8 mouse cellular contexts compared by ENCODE assay signal in genomic region chr5:121618592-121619513, GRCm38 (mm10). TPM values are rescaled to one million over a fixed set of nuclear protein-coding genes. Genes with fewer than 3 reads are reported as not detected.
A peak's percentile ranks its signal among the peaks of the same experiment; 100 is the strongest.
DNase-seq lines count a peak whose midpoint lies in the region; ATAC-seq and TF ChIP-seq lines count a peak whose summit lies in the region.

Gene Acad12, minus strand, starts transcription at chr5:121618938.

- peak within 1 kb of the TSS; percentile 82 for H3K27ac ChIP-seq in forebrain, embryonic 12.5 days
- peak within 1 kb of the TSS; percentile 89 for H3K27ac ChIP-seq in heart, embryonic 16.5 days (ENCODE audit: low read length)
- peak within 1 kb of the TSS; percentile 28 for H3K27ac ChIP-seq in liver, embryonic 14.5 days
- H3K27ac ChIP-seq in neural tube, embryonic 11.5 days (ENCODE audit: low read depth, low read length): peak within 1 kb of the TSS; percentile 71
- peak within 1 kb of the TSS; percentile 83 for H3K27ac ChIP-seq in stomach, embryonic 16.5 days (ENCODE audit: low read length)

- H3K4me1 ChIP-seq in E14TG2a.4 (replicated peaks; ENCODE audit: low read depth, low read length): peaks cover 19% of the 10 kb centered on the region
- H3K4me1 ChIP-seq in forebrain, embryonic 12.5 days: peaks cover 11% of the 10 kb centered on the region
- peaks cover 7% of the 10 kb centered on the region for H3K4me1 ChIP-seq in heart, embryonic 16.5 days (ENCODE audit: control insufficient read depth, insufficient read depth, low read length)
- H3K4me1 ChIP-seq in liver, embryonic 14.5 days (replicated peaks; ENCODE audit: control insufficient read depth in 2 of 2, insufficient read depth in 2 of 2, low read length in 1 of 2): peaks cover 0 to 9% of the 10 kb centered on the region in 2 experiments; a peak in 3 of 4 replicates
- H3K4me1 ChIP-seq in neural tube, embryonic 11.5 days (ENCODE audit: control insufficient read depth, insufficient read depth, low read length): no peaks in the 10 kb centered on the region
- H3K4me1 ChIP-seq in stomach, embryonic 16.5 days (ENCODE audit: control insufficient read depth, insufficient read depth, low read length): 0 out of 2 replicates have a peak, but pooled peaks cover 7% of the 10 kb centered on the region

- peak; percentile 73 for DNase-seq in c-Kit-positive CD71-positive TER-119-positive erythroid progenitor cells, embryonic 14.5 days (ENCODE audit: low spot score)
- peak; percentile 90 to 94 for DNase-seq in kidney, postnatal 25 days
- peak; percentile 60 to 66 (median 64) for DNase-seq in liver, embryonic 14.5 days (ENCODE audit: low read depth in 3 of 3, low spot score in 3 of 3)
- DNase-seq in neural tube, embryonic 11.5 days (ENCODE audit: low spot score): peak; percentile 92

- WGBS in forebrain, embryonic 12.5 days: 2% methylated on average over 54 of the region's 58 CpGs
- under 1% methylated on average over 53 of the region's 58 CpGs for WGBS in heart, embryonic 16.5 days
- WGBS in liver, embryonic 14.5 days (ENCODE audit: insufficient replicate concordance): 1% methylated on average over 42 of the region's 58 CpGs
- 2% methylated on average over 57 of the region's 58 CpGs for WGBS in neural tube, embryonic 11.5 days
- under 1% methylated on average over 58 of the region's 58 CpGs for WGBS in stomach, embryonic 16.5 days

- ATAC-seq in forebrain, embryonic 12.5 days (ENCODE audit: low FRiP score): peak; percentile 87
- peak; percentile 86 for ATAC-seq in heart, embryonic 16.5 days (replicated peaks; ENCODE audit: extremely low read depth, insufficient read depth, low FRiP score)
- peak; percentile 86 for ATAC-seq in liver, embryonic 14.5 days (ENCODE audit: insufficient read depth)
- ATAC-seq in neural tube, embryonic 11.5 days (ENCODE audit: insufficient read depth, low FRiP score, low TSS enrichment): peak; percentile 81
- ATAC-seq in stomach, embryonic 16.5 days (ENCODE audit: insufficient read depth, low FRiP score): peak; percentile 87

- H3K9me3 ChIP-seq in E14TG2a.4 (ENCODE audit: low read length): no peaks in the 10 kb centered on the region
- H3K9me3 ChIP-seq in forebrain, embryonic 12.5 days: no peaks in the 10 kb centered on the region
- no peaks in the 10 kb centered on the region for H3K9me3 ChIP-seq in heart, embryonic 16.5 days (replicated peaks; ENCODE audit: control insufficient read depth, low read length)
- no peaks in the 10 kb centered on the region for H3K9me3 ChIP-seq in liver, embryonic 14.5 days (ENCODE audit: control insufficient read depth, low read length)
- no peaks in the 10 kb centered on the region for H3K9me3 ChIP-seq in neural tube, embryonic 11.5 days (ENCODE audit: control insufficient read depth, low read length)
- H3K9me3 ChIP-seq in stomach, embryonic 16.5 days (replicated peaks; ENCODE audit: control insufficient read depth, low read length): no peaks in the 10 kb centered on the region

- no peak for TF ChIP-seq EP300 in liver, embryonic 14.5 days (IDR thresholded peaks at IDR 0.05; ENCODE audit: low read depth)

- TF ChIP-seq CTCF in E14TG2a.4 (conservative IDR thresholded peaks at IDR 0.05; ENCODE audit: low read length): no peak
- TF ChIP-seq CTCF in liver, embryonic 14.5 days (IDR thresholded peaks at IDR 0.05; ENCODE audit: low read depth): no peak; the same call in 1 of the 2 replicates

- peak within 1 kb of the TSS; percentile 80 for H3K9ac ChIP-seq in forebrain, embryonic 12.5 days
- H3K9ac ChIP-seq in heart, embryonic 16.5 days (ENCODE audit: low read length): peak within 1 kb of the TSS; percentile 93
- H3K9ac ChIP-seq in liver, embryonic 14.5 days (replicated peaks): peak within 1 kb of the TSS; percentile 82
- H3K9ac ChIP-seq in neural tube, embryonic 11.5 days (ENCODE audit: low read length): peak within 1 kb of the TSS; percentile 84
- H3K9ac ChIP-seq in stomach, embryonic 16.5 days (ENCODE audit: low read length): peak within 1 kb of the TSS; percentile 85

- H3K36me3 ChIP-seq in E14TG2a.4 (ENCODE audit: insufficient read depth, low read length): 0 out of 2 replicates have a peak, but pooled peaks cover 9% of the 10 kb centered on the region
- no peaks in the 10 kb centered on the region for H3K36me3 ChIP-seq in forebrain, embryonic 12.5 days (replicated peaks)
- no peaks in the 10 kb centered on the region for H3K36me3 ChIP-seq in heart, embryonic 16.5 days (ENCODE audit: control insufficient read depth, insufficient read depth)
- H3K36me3 ChIP-seq in liver, embryonic 14.5 days (replicated peaks; ENCODE audit: control insufficient read depth, insufficient read depth, low read depth): no peaks in the 10 kb centered on the region
- no peaks in the 10 kb centered on the region for H3K36me3 ChIP-seq in neural tube, embryonic 11.5 days (ENCODE audit: control insufficient read depth, insufficient read depth, low read length)
- H3K36me3 ChIP-seq in stomach, embryonic 16.5 days (ENCODE audit: control insufficient read depth, insufficient read depth, low read length): no peaks in the 10 kb centered on the region

- H3K27me3 ChIP-seq in E14TG2a.4 (ENCODE audit: insufficient read depth, low read length): no peaks in the 10 kb centered on the region
- H3K27me3 ChIP-seq in forebrain, embryonic 12.5 days: no peaks in the 10 kb centered on the region
- H3K27me3 ChIP-seq in heart, embryonic 16.5 days (ENCODE audit: control insufficient read depth, insufficient read depth, low read length): no peaks in the 10 kb centered on the region
- no peaks in the 10 kb centered on the region for H3K27me3 ChIP-seq in liver, embryonic 14.5 days (ENCODE audit: control insufficient read depth, insufficient read depth, low read length)
- no peaks in the 10 kb centered on the region for H3K27me3 ChIP-seq in neural tube, embryonic 11.5 days (ENCODE audit: control insufficient read depth, insufficient read depth, low read length)
- H3K27me3 ChIP-seq in stomach, embryonic 16.5 days (ENCODE audit: control insufficient read depth, insufficient read depth, low read length): no peaks in the 10 kb centered on the region

- H3K4me2 ChIP-seq in forebrain, embryonic 12.5 days: peak within 1 kb of the TSS; percentile 77
- peak within 1 kb of the TSS; percentile 89 for H3K4me2 ChIP-seq in heart, embryonic 16.5 days (ENCODE audit: low read depth, low read length)
- H3K4me2 ChIP-seq in liver, embryonic 14.5 days (ENCODE audit: low read depth): peak within 1 kb of the TSS; percentile 85
- H3K4me2 ChIP-seq in neural tube, embryonic 11.5 days (ENCODE audit: low read depth): peak within 1 kb of the TSS; percentile 80
- peak within 1 kb of the TSS; percentile 71 for H3K4me2 ChIP-seq in stomach, embryonic 16.5 days (ENCODE audit: low read depth, low read length)

- H3K4me3 ChIP-seq in E14TG2a.4 (replicated peaks; ENCODE audit: low read length): peak within 1 kb of the TSS; percentile 85
- H3K4me3 ChIP-seq in forebrain, embryonic 12.5 days (replicated peaks): peak within 1 kb of the TSS; percentile 69
- H3K4me3 ChIP-seq in heart, embryonic 16.5 days (ENCODE audit: low read length): peak within 1 kb of the TSS; percentile 93
- H3K4me3 ChIP-seq in liver, embryonic 14.5 days (ENCODE audit: insufficient read depth in 1 of 2, low read depth in 2 of 2, low read length in 2 of 2): peak within 1 kb of the TSS; percentile 81 to 89
- H3K4me3 ChIP-seq in neural tube, embryonic 11.5 days (ENCODE audit: low read depth, low read length): peak within 1 kb of the TSS; percentile 72
- peak within 1 kb of the TSS; percentile 73 for H3K4me3 ChIP-seq in stomach, embryonic 16.5 days (replicated peaks; ENCODE audit: low read length)

RNA-seq across cellular contexts. Expression of gene Acad12, which starts in this region (rescaled TPM):
- 1.3 and 2.0 TPM in 2 replicates for polyA plus RNA-seq in forebrain, embryonic 12.5 days (2016; fragmentation: Nextera tagmentation; extraction: Ambion mirVana)
- 6.7 TPM in 2 replicates for polyA plus RNA-seq in heart, embryonic 16.5 days (2015; fragmentation: Nextera tagmentation; extraction: Ambion mirVana)
- 0.81 and 1.1 TPM in 2 replicates for polyA plus RNA-seq in liver, embryonic 14.5 days (2012; rRNA removed)
- polyA plus RNA-seq in liver, embryonic 14.5 days (2014; fragmentation: Nextera tagmentation; extraction: Ambion mirVana): 0.69 and 0.87 TPM in 2 replicates
- polyA plus RNA-seq in neural tube, embryonic 11.5 days (2014; fragmentation: Nextera tagmentation; extraction: Ambion mirVana): 1.3 and 1.7 TPM in 2 replicates
- 2.6 and 2.8 TPM in 2 replicates for polyA plus RNA-seq in stomach, embryonic 16.5 days (2015; fragmentation: Nextera tagmentation; extraction: Ambion mirVana)

Comparison
In these comparisons a context has a peak if more than half of its experiments do, and no peak if none do; other contexts are left out.
1. Peak in every context shown above with its lines: DNase-seq, ATAC-seq, H3K4me3 ChIP-seq and H3K27ac ChIP-seq.
2. H3K27ac ChIP-seq: peak in every context shown above with its lines; median percentile 89 in heart, embryonic 16.5 days; 83 in stomach, embryonic 16.5 days; 82 in forebrain, embryonic 12.5 days; 71 in neural tube, embryonic 11.5 days; 28 in liver, embryonic 14.5 days.